Comparison of ENCODE assay signal across 23 mouse cellular contexts in genomic region chr14:10367783-10368680, GRCm38 (mm10).
DNase-seq lines count a peak whose midpoint lies in the region; ATAC-seq and TF ChIP-seq lines count a peak whose summit lies in the region.
"Had no signal": no experiment of that assay in that cellular context is flagged by ENCODE, and none has a peak within 500 bp of the region (broad histone marks: within the 10 kb centered on the region; RNA-seq: fewer than 3 reads in every experiment).

No protein-coding gene starts in this region.

- no peak overlapping the region for H3K4me3 ChIP-seq in MEL (ENCODE audit: control insufficient read depth in 1 of 2, insufficient read depth in 1 of 2, low read depth in 2 of 2, low read length in 2 of 2)
- H3K4me3 ChIP-seq: embryonic facial prominence, embryonic 13.5 days; heart, adult 2 months; heart, embryonic 15.5 days; myocyte; neural tube, embryonic 15.5 days had no signal

- no peaks in the 10 kb centered on the region for H3K27me3 ChIP-seq in MEL (ENCODE audit: control insufficient read depth in 1 of 2, insufficient read depth in 2 of 2, low read length in 2 of 2)
- H3K27me3 ChIP-seq: embryonic facial prominence, embryonic 13.5 days; heart, embryonic 15.5 days; neural tube, embryonic 15.5 days had no signal

- no peak for TF ChIP-seq CTCF in MEL (IDR thresholded peaks at IDR 0.05 in 2 of 3, conservative IDR thresholded peaks at IDR 0.05 in 1 of 3; ENCODE audit: control insufficient read depth in 1 of 3, insufficient read depth in 1 of 3, low read depth in 2 of 3, low read length in 3 of 3, poor library complexity in 1 of 3, severe bottlenecking in 1 of 3)

- ATAC-seq in monocyte, adult 5-6 weeks (replicated peaks; ENCODE audit: insufficient number of reproducible peaks, low FRiP score, low TSS enrichment, poor library complexity, severe bottlenecking), result no peak
- ATAC-seq: hindbrain, embryonic 16.5 days had no signal

- no peaks in the 10 kb centered on the region; a peak in 1 of 4 replicates for H3K36me3 ChIP-seq in MEL (ENCODE audit: control insufficient read depth in 1 of 2, insufficient read depth in 2 of 2, low read length in 2 of 2)
- H3K36me3 ChIP-seq: embryonic facial prominence, embryonic 13.5 days; heart, embryonic 15.5 days; neural tube, embryonic 15.5 days had no signal

- peak; percentile 2 for DNase-seq in kidney, postnatal 14 days
- DNase-seq in kidney, postnatal 4 days, result no peak
- peak; percentile 77 for DNase-seq in 416B (ENCODE audit: low read depth)
- peak; percentile 38 for DNase-seq in MEL (ENCODE audit: low read depth, low spot score)
- DNase-seq in fat pad, adult 2 months (ENCODE audit: extremely low read depth, low read depth, low spot score), result peak; percentile 93
- no peak for DNase-seq in cerebellum, adult 9-10 months
- no peak for DNase-seq in right cerebral cortex, postnatal 10 days (ENCODE audit: low spot score in 2 of 2)
- DNase-seq: adrenal gland, postnatal 25 days; cerebellum, adult 8-10 months; gastrocnemius, postnatal 10 days; heart, adult 2 months; heart, postnatal 4 days; kidney, adult 11 months; lung, postnatal 10 days; right cerebral cortex, postnatal 14 days; spleen, adult 18-20 months; thymus, postnatal 25 days had no signal

- TF ChIP-seq RAD21 in MEL (IDR thresholded peaks at IDR 0.05; ENCODE audit: low read depth, low read length), result no peak

- H3K79me2 ChIP-seq in MEL (ENCODE audit: control insufficient read depth, insufficient read depth, low read length, poor library complexity), result no peaks in the 10 kb centered on the region

- H3K4me1 ChIP-seq in MEL (ENCODE audit: control insufficient read depth in 1 of 2, insufficient read depth in 2 of 2, low read length in 2 of 2), result peaks cover 0 to 2% of the 10 kb centered on the region in 2 experiments; a peak in 1 of 4 replicates
- H3K4me1 ChIP-seq: embryonic facial prominence, embryonic 13.5 days; heart, embryonic 15.5 days; neural tube, embryonic 15.5 days had no signal

- H3K9me3 ChIP-seq in MEL (replicated peaks; ENCODE audit: insufficient read depth, low read length), result no peaks in the 10 kb centered on the region
- H3K9me3 ChIP-seq: embryonic facial prominence, embryonic 13.5 days; heart, embryonic 15.5 days; neural tube, embryonic 15.5 days had no signal

- TF ChIP-seq EP300 in MEL (IDR thresholded peaks at IDR 0.05; ENCODE audit: low read depth in 1 of 2, low read length in 2 of 2), result no peak

- no peak overlapping the region for H3K9ac ChIP-seq in MEL (ENCODE audit: control insufficient read depth, low read depth, low read length, poor library complexity, severe bottlenecking)
- H3K9ac ChIP-seq: embryonic facial prominence, embryonic 13.5 days; heart, embryonic 15.5 days; neural tube, embryonic 15.5 days had no signal

- TF ChIP-seq POLR2A in MEL (IDR thresholded peaks at IDR 0.05; ENCODE audit: control insufficient read depth in 1 of 2, insufficient read depth in 1 of 2, low read depth in 1 of 2, low read length in 2 of 2, poor library complexity in 1 of 2), result no peak

- H3K27ac ChIP-seq in MEL (ENCODE audit: control insufficient read depth, low read depth, low read length), result no peak overlapping the region
- H3K27ac ChIP-seq: embryonic facial prominence, embryonic 13.5 days; heart, adult 2 months; heart, embryonic 15.5 days; neural tube, embryonic 15.5 days had no signal

TF ChIP-seq in MEL, 35 proteins besides CTCF, POLR2A, EP300 and RAD21:
- TF ChIP-seq JUND (IDR thresholded peaks at IDR 0.05; ENCODE audit: low read depth, low read length) (no peak), E2F4 (IDR thresholded peaks at IDR 0.05; ENCODE audit: borderline replicate concordance, low read depth, low read length) (no peak), TAL1 (IDR thresholded peaks at IDR 0.05; ENCODE audit: low read length) (no peak), MAFK (IDR thresholded peaks at IDR 0.05; ENCODE audit: borderline replicate concordance, low read depth, low read length) (no peak), MAX (IDR thresholded peaks at IDR 0.05; ENCODE audit: low read length) (no peak), ELF1 (IDR thresholded peaks at IDR 0.05; ENCODE audit: low read depth, low read length) (no peak)
TF ChIP-seq in MEL: peak in this region for 0.

Comparison
In these comparisons a context has a peak if more than half of its experiments do, and no peak if none do; other contexts are left out.
1. DNase-seq: peak in kidney, postnatal 14 days (single experiment), 416B (single experiment), MEL (single experiment) and fat pad, adult 2 months (single experiment); none in kidney, postnatal 4 days (0 of 2), cerebellum, adult 9-10 months (single experiment) and right cerebral cortex, postnatal 10 days (0 of 2).